Mouse (Mus musculus) heart, adult 8-10 months (tissue): ENCODE data around the gene Apopt1. TPM values are rescaled to one million over a fixed set of nuclear protein-coding genes. Genes with fewer than 3 reads are reported as not detected.
"Not testable (repeated sequence)": the region's sequence is repeated elsewhere in the genome, so short reads cannot be mapped to it uniquely, and the experiment has no call there.

Experiments used
- DNase-seq: peaks from one replicate; pipeline ENCODE4 v3.0.0; 2022; ENCODE audit warnings: low spot score
- total RNA-seq, 4 experiments: library from RNA; stranded (reverse); gene quantifications; 2 replicates each; pipeline ENCODE4 v1.2.4; 2022

Apopt1 gene
- total RNA-seq, 4 experiments from 2014 or later = 33.7 to 37.7 (median 35.0) TPM

GRCm38 (mm10) chr12:111705186-111705973, 7.7 kb upstream of the Apopt1 start:
- peak; percentile 91 for DNase-seq

- no peak for DNase-seq
These were observed 4.9 kb upstream of the Apopt1 start for GRCm38 (mm10) chr12:111708181-111708580.

GRCm38 (mm10) chr12:111710091-111710490, 3.0 kb upstream of the Apopt1 start:
- DNase-seq = no peak

- DNase-seq = no peak
These were observed 585 bp upstream of the Apopt1 start for GRCm38 (mm10) chr12:111712476-111712875.

- not testable (repeated sequence) for DNase-seq
These were observed 819 bp downstream of the Apopt1 start for GRCm38 (mm10) chr12:111713880-111714279.

GRCm38 (mm10) chr12:111716505-111716904, 3.4 kb downstream of the Apopt1 start:
- DNase-seq = no peak

- DNase-seq = no peak
These were observed 5.6 kb downstream of the Apopt1 start for GRCm38 (mm10) chr12:111718656-111719055.

- no peak for DNase-seq
These were observed 7.2 kb downstream of the Apopt1 start for GRCm38 (mm10) chr12:111720222-111720621.

GRCm38 (mm10) chr12:111722654-111723053, 9.6 kb downstream of the Apopt1 start:
- DNase-seq = no peak

- DNase-seq = peak; percentile 80
These were observed 11.7 kb downstream of the Apopt1 start for GRCm38 (mm10) chr12:111724638-111725337.

GRCm38 (mm10) chr12:111725338-111726121, 12.5 kb downstream of the Apopt1 start:
- no peak for DNase-seq

- peak; percentile 82 for DNase-seq
These were observed 13.0 kb downstream of the Apopt1 start for GRCm38 (mm10) chr12:111726122-111726463.

GRCm38 (mm10) chr12:111727956-111728355, 14.9 kb downstream of the Apopt1 start:
- DNase-seq = no peak

- peak; percentile 81 for DNase-seq
These were observed 19.1 kb downstream of the Apopt1 start for GRCm38 (mm10) chr12:111731822-111732807.

GRCm38 (mm10) chr12:111732921-111733320, 19.9 kb downstream of the Apopt1 start:
- DNase-seq = no peak

- no peak for DNase-seq
These were observed 21.9 kb downstream of the Apopt1 start for GRCm38 (mm10) chr12:111734912-111735311.

- DNase-seq = not testable (repeated sequence)
These were observed 23.6 kb downstream of the Apopt1 start for GRCm38 (mm10) chr12:111736676-111737075.

GRCm38 (mm10) chr12:111737370-111737769, 24.3 kb downstream of the Apopt1 start:
- no peak for DNase-seq

GRCm38 (mm10) chr12:111738754-111739153, 25.7 kb downstream of the Apopt1 start:
- peak; percentile 61 for DNase-seq

- DNase-seq = no peak
These were observed 28.3 kb downstream of the Apopt1 start for GRCm38 (mm10) chr12:111741338-111741737.

GRCm38 (mm10) chr12:111743419-111743818, 30.4 kb downstream of the Apopt1 start:
- peak; percentile 64 for DNase-seq
